Mouse (Mus musculus) kidney, postnatal 10 days (tissue): ENCODE measurements around the gene Ksr1.
A peak's percentile ranks its signal among the peaks of the same experiment; 100 is the strongest.

Source experiments
- DNase-seq: peaks from one replicate; pipeline ENCODE4 v3.0.0; 2021; ENCODE audit warnings: mixed read lengths

Gene Ksr1

DNA sequence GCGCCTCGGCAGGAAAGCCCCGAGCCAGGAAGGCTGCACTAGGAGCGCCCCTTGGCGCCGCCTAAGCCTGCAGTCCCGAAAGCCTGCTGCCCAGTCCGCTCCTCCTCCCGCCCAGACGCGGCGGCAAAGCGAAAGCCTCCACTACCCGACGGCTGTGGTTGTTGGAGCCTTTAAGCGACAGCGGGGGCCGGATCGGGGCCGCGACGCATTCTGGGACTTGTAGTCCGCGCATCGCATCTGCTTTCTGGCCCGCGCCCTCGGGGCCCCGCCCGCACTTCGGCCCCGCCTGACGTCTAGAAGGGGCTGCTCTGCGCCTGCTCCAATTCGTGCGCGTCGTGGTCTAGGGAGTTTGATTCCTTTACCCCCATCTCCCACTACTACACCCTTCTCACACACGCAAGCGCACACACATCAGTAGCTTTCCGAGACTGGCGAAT, at the start of gene Ksr1:
Gene Ksr1, minus strand, starts transcription at position 77 of the 437 bp plus-strand sequence.
- peak; percentile 97 for DNase-seq

DNA sequence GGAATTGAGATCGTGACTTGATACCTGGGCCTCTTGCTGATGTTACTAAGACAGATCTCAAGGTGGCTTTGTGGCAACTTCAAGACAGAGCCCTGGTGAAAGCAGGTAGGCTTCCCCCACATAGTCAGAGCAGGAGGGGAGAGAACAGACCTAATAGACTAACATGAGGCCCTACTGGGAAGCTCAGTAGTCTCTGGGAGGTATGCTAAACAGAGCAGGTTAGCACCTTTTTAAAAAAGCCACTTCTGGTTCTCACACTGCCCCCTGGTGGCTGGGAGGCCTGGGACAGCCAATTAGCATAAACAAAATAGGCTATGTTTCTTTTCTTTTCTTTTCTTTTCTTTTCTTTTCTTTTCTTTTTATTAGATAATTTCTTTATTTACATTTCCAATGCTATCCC, 46.0 kb upstream of the Ksr1 start:
- DNase-seq, result peak; percentile 39

DNA sequence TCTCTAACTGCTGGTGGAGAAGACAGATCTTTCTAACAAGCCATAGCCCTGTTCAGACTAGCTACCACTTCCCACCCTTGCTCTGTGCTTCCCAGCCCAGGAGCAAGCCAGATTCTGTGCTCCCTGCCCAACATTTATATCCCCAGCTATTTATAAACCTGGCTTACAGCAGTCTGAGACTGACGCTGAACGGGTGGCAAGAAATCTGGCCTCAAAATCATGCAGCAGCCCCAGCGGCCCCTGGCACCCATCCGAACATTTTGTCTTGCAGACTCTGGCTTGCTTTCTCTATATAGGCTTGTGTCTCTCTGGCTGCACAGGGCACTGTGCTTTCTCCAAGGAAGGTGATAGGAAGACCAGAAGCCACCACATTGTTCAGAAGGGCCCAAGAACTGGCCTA, 45.0 kb upstream of the Ksr1 start:
- no peak for DNase-seq

DNA sequence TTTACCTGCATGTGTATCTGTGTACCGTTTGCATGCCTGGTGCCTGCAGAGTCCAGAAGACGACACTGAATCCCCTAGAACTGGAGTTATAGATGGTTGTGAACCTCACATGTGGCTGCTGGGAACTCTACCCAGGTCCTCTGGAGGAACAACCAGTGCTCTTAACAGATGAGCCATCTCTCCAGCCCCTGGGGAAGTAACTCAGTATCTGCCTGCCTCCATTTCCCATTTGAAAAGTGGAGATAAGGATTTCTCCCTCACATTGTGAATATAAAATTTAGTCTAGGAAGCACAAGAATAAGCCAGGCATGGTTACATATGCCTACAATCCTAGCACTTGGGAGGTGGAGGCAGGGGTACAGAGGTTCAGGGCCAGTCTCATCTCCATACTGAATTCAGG, 44.0 kb upstream of the Ksr1 start:
- DNase-seq, result no peak

DNA sequence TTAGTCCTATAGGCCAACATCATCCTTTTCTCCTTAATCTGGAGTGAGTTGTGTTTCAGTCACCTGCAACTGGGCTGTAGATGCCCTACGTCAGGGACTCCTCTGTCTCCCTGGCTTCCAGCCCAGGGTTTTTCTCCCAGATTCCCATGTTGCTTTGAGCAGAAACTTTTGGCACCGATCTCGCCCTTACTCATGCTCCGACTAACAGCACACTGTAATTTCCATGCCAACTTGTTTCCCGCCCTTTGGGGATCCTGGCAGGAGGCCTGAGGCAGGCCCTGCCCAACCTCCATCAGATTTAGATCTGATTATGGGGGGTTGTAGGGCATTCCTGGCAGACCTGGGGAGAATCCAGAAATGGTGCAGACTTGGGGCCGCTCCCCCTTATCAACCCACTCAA, 42.0 kb upstream of the Ksr1 start:
- peak; percentile 65 for DNase-seq

DNA sequence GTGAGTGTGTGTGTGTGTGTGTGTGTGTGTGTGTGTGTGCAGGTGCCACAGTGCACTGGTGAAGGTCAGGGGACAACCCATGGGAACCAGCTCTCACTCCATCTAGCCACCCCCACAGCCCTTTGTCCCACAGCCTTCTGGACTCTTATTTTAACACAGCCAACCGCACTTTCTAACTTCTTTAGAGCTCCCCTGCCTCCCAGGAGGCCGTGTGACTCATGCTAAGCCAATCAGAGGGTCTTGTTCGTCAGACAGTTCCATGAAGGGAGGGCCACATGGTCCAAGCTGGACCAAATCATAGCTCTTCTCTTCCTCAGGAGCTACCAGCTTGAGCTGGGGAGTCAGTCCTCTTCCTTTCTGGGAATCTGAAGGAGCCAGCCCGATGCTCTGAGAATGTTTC, 41.1 kb upstream of the Ksr1 start:
- no peak for DNase-seq

DNA sequence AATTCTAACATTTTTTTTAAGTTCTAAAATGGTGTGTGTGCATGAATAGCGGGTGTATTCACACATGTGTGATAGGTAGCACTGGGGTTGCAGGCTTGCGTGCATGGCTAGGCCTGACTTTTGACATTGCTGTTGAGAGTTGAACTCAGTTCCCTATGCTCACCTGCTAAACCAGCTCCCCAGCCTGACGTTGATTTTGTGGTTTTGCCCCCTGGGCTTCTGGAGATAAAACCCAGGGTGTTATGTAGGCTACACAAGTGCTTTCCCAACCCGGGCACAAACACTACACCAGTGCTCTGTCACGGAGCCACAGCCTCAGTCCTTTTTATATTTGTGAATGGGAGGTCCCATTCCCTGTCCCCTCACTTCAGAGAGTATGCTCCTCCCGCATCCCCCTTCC, 39.5 kb upstream of the Ksr1 start:
- DNase-seq, result no peak

DNA sequence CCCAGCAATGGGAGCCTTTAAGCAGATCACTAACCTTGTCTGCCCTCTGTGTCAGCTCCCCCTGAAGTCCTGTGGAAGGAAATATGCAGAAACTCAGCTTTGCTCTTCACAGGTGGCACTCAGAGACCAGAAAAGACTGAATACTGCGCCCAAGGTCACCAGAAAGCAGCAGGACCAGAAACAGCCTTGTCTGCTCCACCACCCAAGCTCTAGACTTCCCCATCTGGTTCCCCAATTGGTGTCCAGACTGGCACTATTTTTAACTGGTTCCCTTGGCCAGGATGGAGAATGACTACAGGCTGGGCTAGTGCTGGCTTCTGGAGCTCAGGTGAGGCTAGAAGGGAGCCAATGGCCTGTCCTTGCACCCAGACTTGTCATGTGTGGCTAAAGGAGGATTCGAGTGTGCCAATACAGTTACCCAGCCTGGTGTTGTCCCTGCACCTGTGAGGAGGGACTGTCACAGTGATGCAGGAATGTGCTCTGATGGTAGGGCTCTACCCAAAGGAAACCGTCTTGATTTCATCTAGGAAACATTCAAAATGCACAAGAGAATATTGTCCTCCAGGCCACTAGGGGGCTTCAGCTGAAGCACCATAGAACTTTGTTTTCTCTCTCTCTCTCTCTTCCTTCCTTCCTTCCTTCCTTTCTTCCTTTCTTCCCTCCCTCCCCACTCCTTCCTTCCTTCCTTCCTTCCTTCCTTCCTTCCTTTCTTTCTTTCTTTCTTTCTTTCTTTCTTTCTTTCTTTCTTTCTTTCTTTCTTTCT, 38.1 kb upstream of the Ksr1 start:
- no peak for DNase-seq

DNA sequence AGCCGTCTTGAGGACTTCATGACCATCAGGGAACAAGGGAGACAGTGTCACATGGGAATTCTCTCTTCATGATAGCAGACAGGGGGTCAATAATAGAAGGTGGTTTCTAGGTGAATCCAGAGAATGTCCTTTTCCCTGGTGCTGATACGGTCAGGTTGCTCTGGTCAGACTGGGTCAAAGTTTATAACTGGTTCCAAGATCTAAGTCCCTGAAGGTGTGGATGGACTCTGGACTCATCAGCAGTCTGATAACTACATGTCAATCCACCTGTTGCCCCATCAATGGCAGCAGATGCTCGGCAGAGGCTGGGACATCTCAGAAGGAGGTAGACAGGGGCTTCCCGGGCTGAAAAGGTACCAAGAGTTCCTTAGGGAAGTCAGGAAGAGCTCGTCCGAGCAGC, 37.2 kb upstream of the Ksr1 start:
- no peak for DNase-seq

DNA sequence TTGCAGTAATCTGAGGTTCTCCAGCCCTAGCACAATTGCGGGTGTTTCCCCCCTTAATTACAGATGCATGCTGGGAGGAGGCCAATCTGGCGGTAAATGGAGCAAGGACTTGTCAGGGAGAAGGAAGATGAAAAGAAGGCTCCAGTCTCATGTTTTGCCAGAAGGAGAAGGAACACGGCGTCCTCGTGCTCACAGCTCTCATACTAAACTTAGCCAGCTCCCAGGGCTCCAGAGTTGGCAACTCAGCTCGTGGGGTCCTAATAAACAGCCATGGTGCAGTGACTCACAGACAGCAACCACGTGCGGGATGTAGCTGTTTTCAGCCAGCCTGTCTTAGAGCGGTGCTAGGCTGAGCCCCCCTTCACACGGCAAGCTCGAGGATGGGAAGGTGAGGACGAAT, 36.7 kb upstream of the Ksr1 start:
- no peak for DNase-seq

DNA sequence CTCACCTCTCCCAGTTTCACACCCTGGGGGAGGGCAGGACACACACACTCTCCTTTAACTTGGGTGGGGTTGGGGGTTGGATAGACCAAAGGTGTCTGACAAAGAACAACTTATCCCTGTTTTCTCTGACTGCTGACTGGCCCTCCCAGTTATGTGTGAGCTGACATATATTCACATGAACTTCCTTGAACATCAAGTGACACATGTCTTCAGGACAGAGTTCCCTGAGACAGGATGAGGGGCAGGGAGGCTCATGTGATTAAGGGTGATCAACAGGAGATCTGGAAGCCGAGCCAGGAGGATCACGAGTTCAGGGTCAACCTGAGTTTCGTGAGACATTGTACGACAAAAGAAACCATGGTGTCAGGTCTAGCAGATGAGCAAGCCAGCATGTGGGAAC, 35.7 kb upstream of the Ksr1 start:
- no peak for DNase-seq

DNA sequence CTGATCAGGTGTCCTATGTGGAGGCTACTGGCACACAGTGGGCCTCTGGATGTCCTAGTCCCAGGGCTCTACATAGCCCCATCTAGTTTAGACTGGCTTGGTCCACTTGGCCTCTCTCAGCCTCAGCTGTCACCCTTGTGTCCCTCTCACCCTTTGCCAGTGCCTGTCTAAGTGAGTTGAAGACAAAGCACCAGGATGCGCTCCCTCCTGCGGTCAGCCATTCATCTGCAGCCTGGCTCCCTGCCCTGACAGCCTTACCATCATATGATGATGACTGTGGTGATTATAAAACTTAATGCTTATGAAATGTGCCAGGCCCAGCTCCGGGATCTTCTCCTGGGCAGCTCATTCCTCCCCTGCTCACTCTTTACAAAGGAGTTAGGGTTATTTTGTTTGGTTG, 30.5 kb upstream of the Ksr1 start:
- DNase-seq, result peak; percentile 30

DNA sequence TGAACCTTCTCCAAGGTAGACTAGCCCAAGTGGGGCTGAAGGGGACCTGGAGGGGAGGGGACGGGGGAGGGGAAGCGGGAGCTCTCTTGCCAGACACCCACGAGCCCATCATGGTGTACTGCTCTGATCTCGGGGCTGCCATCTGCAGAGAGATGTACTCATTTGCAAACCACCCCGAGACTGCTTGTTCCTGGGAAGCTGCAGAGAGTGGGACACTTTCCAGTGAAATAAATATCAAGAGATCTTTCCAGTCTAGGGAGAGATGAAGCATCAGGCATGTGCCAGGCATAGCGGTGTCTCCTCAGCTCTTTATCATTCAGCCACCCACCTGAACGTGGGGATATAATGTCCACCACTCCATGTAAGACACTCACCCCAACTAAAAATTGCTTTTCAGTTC, 25.8 kb upstream of the Ksr1 start:
- no peak for DNase-seq

DNA sequence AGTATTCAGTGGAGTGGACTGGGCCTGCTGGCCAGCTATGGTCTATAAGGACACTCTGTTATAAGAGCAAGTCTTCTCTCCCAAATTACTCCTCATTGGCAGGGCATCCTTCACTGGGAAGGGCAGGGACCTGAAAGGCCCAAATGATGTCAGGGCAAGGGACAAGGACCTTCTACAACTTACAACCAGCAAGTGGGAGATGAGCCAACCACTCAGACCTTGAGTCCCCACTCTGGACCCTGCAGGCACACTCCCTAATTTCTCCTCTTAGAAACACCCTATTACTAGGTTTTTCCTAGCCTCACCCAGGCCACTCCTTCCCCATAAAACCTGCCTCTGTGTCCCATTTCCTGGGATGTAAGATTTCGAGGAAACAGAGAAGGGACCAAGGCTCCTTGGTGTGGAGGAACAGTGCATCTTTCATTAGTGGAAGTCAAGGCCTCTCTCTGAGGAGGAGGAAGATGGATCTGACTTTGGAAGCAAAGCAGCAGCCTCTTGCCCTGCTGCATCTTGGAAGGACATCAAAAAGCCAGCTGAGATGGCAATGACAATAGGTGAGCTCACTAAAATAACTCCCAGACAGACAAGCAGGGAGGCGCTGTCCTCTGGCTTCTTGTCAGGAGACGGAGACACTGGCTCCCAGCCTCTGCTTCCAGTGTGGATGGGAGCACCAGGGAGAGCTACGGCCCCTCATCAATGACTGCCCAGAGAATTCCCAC, 20.5 kb upstream of the Ksr1 start:
- no peak for DNase-seq

DNA sequence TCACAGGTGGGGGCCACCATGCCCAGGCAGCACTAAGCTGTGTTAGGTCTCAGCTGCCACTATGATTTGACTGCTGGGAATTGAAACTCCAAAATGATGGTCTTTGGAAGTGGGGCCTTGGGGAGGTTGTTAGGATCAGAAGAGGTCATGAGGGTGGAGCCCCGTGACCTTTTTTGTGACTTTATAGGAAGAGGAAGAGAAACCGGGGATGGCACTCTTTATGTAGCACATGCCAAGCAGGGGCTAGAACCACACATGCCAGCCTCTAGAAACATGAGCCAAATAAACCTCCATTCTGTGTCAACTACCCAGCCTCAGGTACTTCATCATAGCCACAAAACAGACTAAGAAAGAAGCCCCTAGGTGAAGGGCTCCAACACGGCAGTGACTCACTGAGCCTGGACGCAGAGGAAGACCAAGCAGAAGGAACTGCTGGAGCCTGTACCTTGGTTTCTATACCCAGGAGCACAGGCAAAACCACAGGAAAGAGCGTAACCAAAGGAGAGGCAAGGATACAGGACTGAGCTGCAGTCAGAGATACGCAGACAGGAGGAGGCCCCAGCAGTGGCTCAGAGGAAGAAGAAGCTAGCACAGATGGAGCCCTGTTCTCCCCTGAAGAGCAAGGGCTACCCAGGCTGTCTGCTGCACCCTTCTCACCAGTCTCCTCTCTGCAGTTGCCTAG, 15.0 kb upstream of the Ksr1 start:
- no peak for DNase-seq

DNA sequence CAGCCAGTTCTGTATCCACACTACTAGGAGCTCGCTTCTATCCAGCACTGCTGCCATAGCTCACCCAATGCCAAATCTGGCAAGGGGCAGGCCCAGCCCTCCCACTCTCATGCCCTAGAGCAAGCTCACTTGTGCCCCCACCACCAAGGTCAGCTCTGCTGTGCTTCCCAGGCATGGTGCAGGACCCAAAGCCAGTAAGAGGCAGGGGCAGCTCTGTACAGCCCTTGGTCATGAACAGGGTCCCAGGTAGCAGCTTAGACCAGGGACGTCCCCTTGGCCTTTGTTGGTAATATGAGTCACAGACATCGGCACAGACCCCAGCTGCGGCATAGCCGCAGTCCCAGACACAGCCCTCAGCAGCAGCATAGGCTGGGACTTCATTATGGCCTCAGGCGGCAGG, 13.9 kb upstream of the Ksr1 start:
- DNase-seq, result no peak

DNA sequence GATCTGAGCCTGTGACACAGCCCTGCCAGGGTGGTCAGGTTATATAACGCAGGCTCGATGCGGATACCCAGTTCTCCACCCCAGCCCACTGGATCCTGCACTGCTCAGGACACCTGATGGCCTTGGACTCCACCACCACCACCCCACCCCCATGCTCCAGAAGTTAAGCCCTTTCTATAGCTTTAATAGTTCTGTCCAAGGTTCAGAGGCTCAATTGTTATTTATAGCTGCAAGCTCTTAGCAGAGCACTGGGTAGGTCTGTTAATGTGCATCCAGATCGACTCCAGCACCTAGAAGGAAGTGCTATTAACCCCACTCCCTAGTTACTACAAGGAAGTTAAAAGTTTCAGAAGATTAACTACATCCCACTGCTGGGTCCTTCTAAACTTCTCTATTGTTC, 11.5 kb upstream of the Ksr1 start:
- DNase-seq, result no peak

DNA sequence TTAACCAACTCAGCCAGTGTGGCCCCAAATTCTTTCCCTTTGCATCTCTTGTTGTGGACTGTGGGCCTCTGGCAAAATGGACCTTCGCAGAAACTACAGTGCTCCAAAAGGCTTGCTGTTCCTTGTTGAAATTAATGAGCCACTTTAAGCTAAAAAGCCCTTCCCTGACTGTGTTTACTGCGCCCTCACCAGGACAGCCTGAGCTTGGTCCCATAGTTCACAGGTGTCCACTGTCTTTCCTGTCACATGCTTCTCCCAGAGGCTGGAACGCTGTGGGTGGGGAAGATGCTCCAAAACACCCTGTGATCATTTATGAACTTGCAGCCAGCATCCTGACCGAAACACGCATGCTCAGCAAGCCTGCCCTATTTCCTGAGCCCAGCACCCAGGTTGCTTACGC, 9.1 kb upstream of the Ksr1 start:
- no peak for DNase-seq

DNA sequence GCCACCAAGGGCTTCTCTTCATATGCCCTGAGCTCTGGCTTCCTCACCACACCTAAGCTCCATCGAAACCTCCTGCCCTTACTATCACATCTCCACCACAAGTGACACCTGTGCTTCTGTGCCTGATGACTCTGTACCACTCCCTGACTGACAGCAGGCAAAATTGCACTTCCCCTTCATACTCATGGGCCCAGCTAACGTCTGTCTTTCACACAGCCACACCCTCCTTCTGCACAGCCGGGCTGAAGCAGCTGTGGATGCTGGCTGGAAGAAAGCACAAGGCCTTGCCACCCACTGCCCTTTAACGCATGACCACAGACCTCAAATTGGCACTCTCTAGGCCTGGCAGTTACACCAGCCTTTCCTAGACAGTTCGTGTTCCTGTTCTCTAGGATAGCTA, 6.5 kb upstream of the Ksr1 start:
- DNase-seq, result no peak

DNA sequence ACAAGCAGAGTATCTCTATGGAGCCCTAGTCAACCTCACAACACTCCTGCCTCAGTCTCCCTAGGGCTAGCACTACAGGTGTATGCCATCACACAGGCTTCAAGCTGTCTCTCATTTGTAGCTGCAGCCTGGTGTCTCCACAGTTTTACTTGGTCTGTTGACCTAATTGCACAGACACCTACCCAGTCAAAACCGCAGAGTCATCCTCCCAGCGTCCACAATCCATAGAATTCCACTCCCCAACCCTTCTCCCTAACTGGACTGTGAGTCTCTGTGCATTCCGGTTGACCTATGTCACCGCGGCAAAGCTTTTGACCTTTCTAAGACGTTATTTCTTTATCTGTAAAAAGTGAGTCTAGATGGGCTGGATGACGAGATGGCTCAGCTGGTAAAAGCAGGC, 5.7 kb upstream of the Ksr1 start:
- DNase-seq, result no peak

DNA sequence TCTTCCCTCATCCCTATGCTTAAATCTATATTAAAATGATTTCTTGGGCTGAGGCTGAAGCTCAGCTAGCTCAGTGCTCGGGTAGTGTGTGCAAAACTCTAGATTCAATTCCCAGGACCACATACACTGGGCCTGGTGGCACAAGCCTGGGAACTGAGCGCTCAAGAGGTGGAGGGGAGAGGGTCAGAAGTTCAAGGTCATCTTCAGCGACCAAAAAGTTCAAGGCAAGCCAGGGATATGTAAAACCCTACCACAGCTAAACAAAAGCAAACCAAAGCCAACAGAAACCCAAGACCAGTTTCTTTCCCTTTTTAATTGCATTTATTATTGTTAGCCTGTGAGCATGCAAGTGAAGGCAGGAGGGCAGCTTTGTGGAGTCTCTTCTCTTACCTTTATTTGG, 4.1 kb upstream of the Ksr1 start:
- no peak for DNase-seq

DNA sequence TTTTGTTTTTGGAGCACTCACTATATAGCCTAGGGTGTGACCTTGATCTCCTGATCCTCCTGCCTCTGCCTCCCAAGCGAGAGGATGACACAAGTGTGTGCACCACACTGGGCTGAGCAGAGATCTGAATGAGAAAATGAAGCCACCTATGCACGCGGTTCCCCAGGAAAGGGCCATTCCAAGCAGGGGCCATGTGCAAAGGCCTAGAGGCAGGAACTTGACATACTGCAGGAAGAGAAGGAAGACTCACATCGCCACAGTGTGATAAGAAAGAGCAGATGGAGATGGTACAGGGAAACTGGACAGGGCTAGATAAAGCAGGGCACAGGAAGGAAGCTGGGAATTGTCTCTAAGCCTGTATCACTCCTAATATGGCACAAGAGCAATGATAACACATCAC, 3.1 kb upstream of the Ksr1 start:
- DNase-seq, result no peak

DNA sequence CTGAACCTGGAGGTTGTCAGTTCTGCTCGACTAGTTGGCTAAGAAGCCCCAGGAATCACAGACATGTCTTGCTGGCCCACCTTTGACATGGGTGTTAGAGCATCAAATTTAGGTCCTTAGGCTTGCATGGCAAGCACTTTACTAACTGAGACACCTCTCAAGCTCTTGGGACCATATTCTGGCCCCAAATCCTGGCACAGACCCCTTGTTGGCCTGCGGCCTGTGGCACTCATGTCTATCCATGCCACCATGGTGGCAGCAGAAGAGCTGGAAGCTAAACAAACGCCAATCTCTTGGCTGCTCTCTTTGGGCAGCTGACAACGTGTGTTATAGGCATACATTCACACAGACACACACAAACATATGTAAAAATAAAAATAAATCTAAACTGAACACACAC, 2.6 kb upstream of the Ksr1 start:
- no peak for DNase-seq
